Mouse (Mus musculus) MN1 (cell line): ENCODE measurements around the gene Ndufb5.
A peak's percentile ranks its signal among the peaks of the same experiment; 100 is the strongest.
"Not testable (repeated sequence)": the region's sequence is repeated elsewhere in the genome, so short reads cannot be mapped to it uniquely, and the experiment has no call there.

Experiments used
- DNase-seq: peaks from one replicate; pipeline ENCODE4 v3.0.0-alpha.2; 2016; ENCODE audit warnings: low spot score

The Ndufb5 gene

GRCm38 (mm10) chr3:32736244-32737171 lies at the start of gene Ndufb5:
Gene Ndufb5, plus strand, starts transcription at chr3:32736990.
- DNase-seq: peak; percentile 99

- DNase-seq: no peak
These were observed 49.6 kb upstream of the Ndufb5 start for GRCm38 (mm10) chr3:32687156-32687555.

GRCm38 (mm10) chr3:32689567-32689999 lies 47.2 kb upstream of the Ndufb5 start:
- no peak for DNase-seq

- no peak for DNase-seq
These were observed 46.8 kb upstream of the Ndufb5 start for GRCm38 (mm10) chr3:32690008-32690407.

GRCm38 (mm10) chr3:32690901-32691300 lies 45.9 kb upstream of the Ndufb5 start:
- no peak for DNase-seq

GRCm38 (mm10) chr3:32691841-32692240 lies 44.9 kb upstream of the Ndufb5 start:
- DNase-seq: no peak

- DNase-seq: no peak
These were observed 42.6 kb upstream of the Ndufb5 start for GRCm38 (mm10) chr3:32694211-32694610.

- DNase-seq: no peak
These were observed 41.8 kb upstream of the Ndufb5 start for GRCm38 (mm10) chr3:32694737-32695582.

GRCm38 (mm10) chr3:32695583-32695980 lies 41.2 kb upstream of the Ndufb5 start:
- DNase-seq: no peak

GRCm38 (mm10) chr3:32698228-32698863 lies 38.4 kb upstream of the Ndufb5 start:
- DNase-seq: peak; percentile 74

- not testable (repeated sequence) for DNase-seq
These were observed 32.8 kb upstream of the Ndufb5 start for GRCm38 (mm10) chr3:32704021-32704420.

GRCm38 (mm10) chr3:32704632-32705031 lies 32.2 kb upstream of the Ndufb5 start:
- DNase-seq: not testable (repeated sequence)

GRCm38 (mm10) chr3:32705647-32706348 lies 31.0 kb upstream of the Ndufb5 start, which contains the start of gene Actl6a:
Gene Actl6a, plus strand, starts transcription at chr3:32706298.
- not testable (repeated sequence) for DNase-seq

GRCm38 (mm10) chr3:32708052-32708367 lies 28.8 kb upstream of the Ndufb5 start:
- no peak for DNase-seq

- peak; percentile 98 for DNase-seq
These were observed 28.2 kb upstream of the Ndufb5 start for GRCm38 (mm10) chr3:32708368-32709231.

- no peak for DNase-seq
These were observed 27.4 kb upstream of the Ndufb5 start for GRCm38 (mm10) chr3:32709388-32709787.

- no peak for DNase-seq
These were observed 23.1 kb upstream of the Ndufb5 start for GRCm38 (mm10) chr3:32713711-32714110.

GRCm38 (mm10) chr3:32717403-32717802 lies 19.4 kb upstream of the Ndufb5 start:
- DNase-seq: not testable (repeated sequence)

- no peak for DNase-seq
These were observed 18.5 kb upstream of the Ndufb5 start for GRCm38 (mm10) chr3:32718271-32718670.

GRCm38 (mm10) chr3:32724191-32724590 lies 12.6 kb upstream of the Ndufb5 start:
- no peak for DNase-seq

GRCm38 (mm10) chr3:32725951-32726350 lies 10.8 kb upstream of the Ndufb5 start:
- no peak for DNase-seq
